Mouse (Mus musculus) spleen, embryonic (tissue): ENCODE measurements at regions not wholly inside any gene's neighbourhood (a gene's known extent, or its start where the extent isn't known, plus 50 kb on each side); places are given as distances from the start of the nearest gene placed in this dataset.

ENCODE experiments used
- CTCF ChIA-PET: fragments of 350-600 bp; sonication (Branson Sonifier 250); formaldehyde crosslinking; loops from one replicate; lab custom pipeline; 2022; lab: Charles Lee

- CTCF ChIA-PET = no interaction called here
These were observed 92.2 kb upstream of the Klf3 start for GRCm38 (mm10) chr5:64710968-64711367.

DNA sequence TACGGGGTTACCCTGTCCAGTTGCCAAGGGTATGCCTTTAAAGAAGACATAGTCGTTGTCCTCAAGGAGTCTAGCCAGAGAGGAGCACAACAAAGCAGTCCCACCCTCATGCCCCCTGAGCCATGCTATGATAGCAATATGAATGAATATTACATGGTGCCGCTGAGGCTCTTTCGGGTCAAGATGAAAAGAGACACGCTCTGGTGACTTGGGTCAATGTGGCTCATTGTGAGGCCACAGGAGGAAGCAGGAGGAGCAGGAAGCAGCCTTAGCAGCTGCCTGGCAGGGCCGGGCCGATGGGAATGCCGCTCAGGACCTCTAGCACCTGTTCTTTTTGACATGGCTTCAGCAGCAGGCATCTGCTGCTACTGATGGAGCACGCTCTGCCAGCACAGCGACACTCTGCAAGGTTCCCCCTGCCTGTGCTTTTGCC is 89.0 kb upstream of the Klf3 start:
- CTCF ChIA-PET = no interaction called here

DNA sequence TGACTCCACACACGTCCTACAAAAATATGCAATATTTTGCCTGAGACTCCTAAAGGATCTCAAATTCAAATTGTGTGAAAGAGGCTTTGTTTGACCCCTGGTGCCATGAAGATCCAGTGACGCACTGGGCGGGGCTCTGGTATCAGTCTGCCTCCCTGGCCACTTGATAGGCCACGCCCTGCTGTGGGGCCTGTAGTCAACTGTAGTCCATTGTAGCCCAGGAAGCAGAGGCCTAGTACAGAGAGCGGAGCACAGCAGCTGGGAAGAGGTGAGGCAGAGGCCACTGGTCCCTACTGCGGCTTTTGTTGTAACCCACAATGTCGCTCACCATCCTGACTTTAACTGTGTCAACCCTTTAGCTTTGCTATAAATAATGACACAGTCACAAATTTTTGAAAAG is 88.5 kb upstream of the Klf3 start:
- CTCF ChIA-PET = no interaction called here

- CTCF ChIA-PET = no interaction called here
These were observed 86.6 kb upstream of the Klf3 start for GRCm38 (mm10) chr5:64716551-64716950.

DNA sequence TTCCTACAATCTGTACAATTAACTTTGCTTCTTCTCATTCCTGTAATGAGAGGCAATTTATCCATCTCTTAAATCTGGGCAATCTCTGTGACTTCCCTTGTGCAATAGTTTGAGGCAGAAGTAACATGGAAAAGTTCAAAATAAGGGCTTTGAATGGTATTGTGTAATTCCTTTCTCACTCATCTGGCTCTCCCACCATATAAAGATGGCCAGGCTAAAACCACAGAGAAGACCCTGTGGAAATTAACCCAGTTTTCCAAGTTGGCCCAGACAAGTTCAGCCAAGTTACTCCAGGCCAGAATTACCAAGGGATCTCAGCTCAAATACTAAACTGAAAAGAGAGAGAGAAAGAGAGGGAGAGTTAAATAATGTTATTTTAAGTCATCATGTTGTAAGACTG is 81.0 kb upstream of the Klf3 start:
- CTCF ChIA-PET = interaction anchor here (0.7 kb wide), 1 partner anchor 286 kb away, joined by 4 read pairs; no protein-coding TSS in a partner anchor

DNA sequence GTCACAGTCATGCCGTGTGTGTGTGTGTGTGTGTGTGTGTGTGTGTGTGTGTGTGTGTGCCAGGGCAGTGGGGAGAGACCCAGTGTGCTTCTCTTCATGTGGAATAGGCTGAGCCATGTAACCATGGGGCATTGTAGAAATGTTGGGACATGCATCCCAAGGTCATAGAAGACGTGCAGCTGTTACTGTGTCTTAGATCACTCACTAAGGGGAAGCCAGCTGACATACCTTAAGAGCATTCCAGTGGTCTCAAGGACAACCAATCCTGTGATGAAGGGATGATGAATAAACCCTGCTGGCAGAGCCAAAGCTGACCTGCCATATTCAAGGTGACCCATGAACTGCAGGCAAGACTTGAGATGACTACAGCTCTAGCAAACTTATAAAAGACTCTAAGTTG is 75.3 kb upstream of the Klf3 start:
- CTCF ChIA-PET = interaction anchor here (0.7 kb wide), 1 partner anchor 216 kb away, joined by 15 read pairs; no protein-coding TSS in a partner anchor

DNA sequence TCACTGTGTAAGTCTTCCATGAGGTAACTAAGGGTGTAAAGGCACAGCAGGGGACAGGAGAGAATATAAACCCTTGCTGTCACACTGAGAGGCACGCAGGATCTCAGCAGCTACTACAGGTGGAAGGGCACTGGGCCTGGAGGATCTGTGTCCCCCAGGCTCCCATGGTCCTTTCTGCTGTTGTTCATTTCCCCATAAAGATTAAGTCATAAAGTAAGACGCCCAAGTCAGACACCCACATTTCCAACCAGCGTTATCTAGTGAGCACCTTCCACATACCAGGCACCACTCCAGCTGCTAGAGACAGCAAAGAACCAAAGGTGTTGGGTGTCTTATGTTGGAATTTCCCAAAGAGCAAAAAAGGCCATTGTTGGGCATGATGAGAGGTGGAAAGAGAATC is 70.8 kb upstream of the Klf3 start:
- CTCF ChIA-PET = interaction anchor here (0.8 kb wide), 1 partner anchor 330 kb away, joined by 3 read pairs; no protein-coding TSS in a partner anchor

GRCm38 (mm10) chr5:64736985-64737384 is 66.2 kb upstream of the Klf3 start:
- CTCF ChIA-PET = interaction anchor here (0.6 kb wide), 1 partner anchor 61 kb away, joined by 3 read pairs; no protein-coding TSS in a partner anchor

GRCm38 (mm10) chr5:64738096-64738780 is 65.0 kb upstream of the Klf3 start:
- CTCF ChIA-PET = interaction anchor here (0.7 kb wide), 1 partner anchor 76 kb away, joined by 3 read pairs; no protein-coding TSS in a partner anchor

- CTCF ChIA-PET = interaction anchor here (0.7 kb wide), 1 partner anchor 75 kb away, joined by 3 read pairs; no protein-coding TSS in a partner anchor
These were observed 64.3 kb upstream of the Klf3 start for GRCm38 (mm10) chr5:64738781-64739310.

DNA sequence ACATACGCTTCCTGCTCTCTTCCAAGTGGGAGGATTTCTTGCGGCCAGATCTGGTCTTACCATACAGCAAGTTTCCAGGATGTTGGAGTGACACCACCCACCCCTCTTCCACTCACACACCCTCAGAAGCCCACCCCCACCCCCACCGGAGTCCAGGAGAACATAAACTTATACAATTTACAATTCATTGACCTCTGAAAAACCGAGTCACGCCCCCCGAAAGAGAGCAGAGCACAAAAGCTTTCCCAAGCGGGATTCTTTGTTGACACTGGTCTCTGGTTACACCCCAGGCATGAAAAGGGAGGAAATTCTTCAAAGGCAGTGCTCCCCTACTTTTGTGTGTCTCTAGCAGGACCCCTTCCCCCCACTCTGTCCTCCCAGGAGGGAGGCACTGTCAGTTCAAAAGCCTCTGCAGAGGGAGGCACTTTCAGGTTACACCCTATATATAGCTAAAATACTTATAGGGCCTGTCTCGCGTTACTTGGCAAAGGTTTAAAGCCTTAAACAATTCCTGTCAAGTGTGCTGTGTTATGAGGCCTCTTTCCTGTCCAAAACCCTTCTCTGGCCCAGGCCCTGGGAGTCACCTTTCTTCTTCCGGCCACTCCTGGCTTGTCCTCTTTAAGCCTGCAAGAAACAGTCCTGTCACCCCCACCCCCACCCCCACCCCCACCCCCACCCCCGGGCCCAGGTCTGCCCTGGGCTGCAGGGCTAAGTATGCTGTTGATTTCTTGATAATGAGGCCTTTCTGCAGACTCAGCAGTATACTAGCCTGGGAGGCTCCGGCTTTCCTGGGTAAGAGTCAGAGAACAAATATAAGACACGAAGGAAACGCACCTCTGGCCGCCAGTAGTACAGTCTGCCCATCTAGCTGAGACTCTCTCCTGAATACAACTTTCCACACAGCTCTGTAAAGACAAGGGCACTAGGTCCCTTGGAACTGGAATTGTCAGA is 63.6 kb upstream of the Klf3 start:
- CTCF ChIA-PET = no interaction called here

DNA sequence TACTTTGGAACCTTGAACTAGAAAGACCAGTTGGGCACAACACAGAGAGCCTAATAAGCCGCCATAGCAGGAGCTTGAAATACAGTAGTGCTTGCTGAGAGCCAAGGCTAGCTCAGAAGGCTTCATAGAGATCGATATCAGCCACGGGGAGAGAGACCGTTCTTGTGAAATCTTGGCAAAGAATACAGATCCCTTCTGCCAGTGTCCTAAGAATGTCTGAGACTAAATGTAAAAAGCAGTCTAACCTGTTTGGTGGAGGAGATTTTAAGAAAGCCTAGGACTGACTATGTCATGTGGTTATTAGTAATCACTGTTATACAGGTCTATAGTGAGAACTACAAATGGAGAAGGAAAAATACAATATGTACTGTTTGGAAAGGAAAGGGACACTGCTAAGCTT is 59.1 kb upstream of the Klf3 start:
- CTCF ChIA-PET = no interaction called here

GRCm38 (mm10) chr5:64744455-64744854 is 58.7 kb upstream of the Klf3 start:
- CTCF ChIA-PET = no interaction called here

DNA sequence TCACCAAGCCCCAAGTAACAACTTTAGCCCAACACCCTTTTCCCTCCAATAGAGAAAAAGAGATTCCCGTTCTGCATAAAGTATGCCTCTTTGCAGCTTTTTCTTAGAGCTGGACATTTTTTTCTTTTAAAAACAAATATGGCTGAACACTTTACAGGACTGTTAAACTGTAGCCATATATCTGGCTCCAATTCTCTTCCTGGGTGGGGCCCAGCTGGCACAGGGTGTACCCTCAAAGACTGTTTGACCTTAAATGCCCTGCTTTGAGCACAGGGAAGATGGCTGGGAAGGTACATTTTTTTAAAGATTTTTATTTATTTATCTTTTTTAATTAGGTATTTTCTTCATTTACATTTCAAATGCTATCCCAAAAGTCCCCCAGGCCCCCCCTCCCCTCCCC is 55.7 kb upstream of the Klf3 start:
- CTCF ChIA-PET = no interaction called here

DNA sequence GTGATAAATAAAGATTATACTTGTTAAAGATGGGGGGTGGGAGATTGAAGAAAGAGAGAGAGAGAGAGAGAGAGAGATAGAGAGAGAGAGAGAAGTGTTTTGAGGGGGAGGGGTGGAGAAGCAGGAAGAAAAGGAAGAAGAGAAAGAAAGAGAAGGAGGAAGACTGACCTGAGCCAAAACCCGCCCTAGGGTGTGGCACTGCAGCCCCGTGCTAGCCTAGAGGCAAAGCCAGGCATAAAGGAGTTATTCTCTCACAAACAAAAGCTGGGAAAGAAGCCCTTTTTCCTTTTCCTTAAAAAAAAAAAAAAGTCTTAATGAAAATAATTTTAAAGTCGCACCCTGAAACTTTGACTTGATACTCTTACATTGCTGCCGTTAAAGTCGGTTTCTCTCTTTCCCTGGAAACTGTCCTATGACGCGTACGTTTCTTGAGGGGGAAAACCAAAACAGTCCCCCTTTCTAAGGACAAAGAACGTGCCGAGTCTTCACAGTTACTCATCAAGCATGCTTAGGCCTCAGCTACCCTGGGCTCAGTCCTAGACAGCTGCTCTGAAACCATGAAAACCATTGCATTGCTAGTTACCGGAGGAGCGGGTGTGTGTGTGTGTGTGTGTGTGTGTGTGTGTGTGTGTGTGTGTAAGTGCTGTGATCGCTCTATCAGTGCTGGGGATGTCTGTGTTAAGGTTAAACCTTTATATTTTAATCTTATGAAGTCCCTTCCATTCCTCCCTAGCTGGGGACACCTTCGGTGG is 53.6 kb upstream of the Klf3 start:
- CTCF ChIA-PET = interaction anchor here (0.6 to 0.8 kb wide), 3 partner anchors 21 to 164 kb away, joined by 3 to 18 read pairs (median 10); no protein-coding TSS in a partner anchor

GRCm38 (mm10) chr5:64750406-64750805 is 52.8 kb upstream of the Klf3 start:
- CTCF ChIA-PET = no interaction called here

- CTCF ChIA-PET = no interaction called here
These were observed 52.1 kb upstream of the Klf3 start for GRCm38 (mm10) chr5:64750976-64751656.

- CTCF ChIA-PET = no interaction called here
These were observed 49.9 kb upstream of the Klf3 start for GRCm38 (mm10) chr5:64753142-64753750.
